Mouse (Mus musculus) CH12.LX (cell line): ENCODE results near the gene Adcy4. TPM values are rescaled to one million over a fixed set of nuclear protein-coding genes. Genes with fewer than 3 reads are reported as not detected.

Experiments
- DNase-seq: peaks from one replicate; pipeline ENCODE4 v3.0.0-alpha.2; 2013; ENCODE audit errors: extremely low read depth
- H3K27ac ChIP-seq: 2 replicates; pipeline ENCODE4 v1.5.1; 2012; ENCODE audit warnings: low read depth, mild to moderate bottlenecking, control low read depth, moderate library complexity; ENCODE audit not compliant: insufficient read depth
- H3K27me3 ChIP-seq: replicated peaks from 2 replicates; pipeline ENCODE3; 2012; ENCODE audit warnings: inconsistent platforms
- H3K36me3 ChIP-seq, 2 experiments: replicated peaks in 1 of 2; 2 replicates each; pipeline versions ENCODE3 to v1.6.1; 2012; ENCODE audit warnings: inconsistent platforms in 1 of 2, low read length in 1 of 2, mild to moderate bottlenecking in 1 of 2, mixed read lengths in 1 of 2, moderate library complexity in 1 of 2; ENCODE audit not compliant: control insufficient read depth in 1 of 2, insufficient read depth in 1 of 2
- H3K4me1 ChIP-seq, 2 experiments: 2 replicates each; pipeline ENCODE4 v1.6.1; 2012; ENCODE audit warnings: inconsistent platforms in 1 of 2, moderate library complexity in 1 of 2; ENCODE audit not compliant: insufficient read depth in 2 of 2, control insufficient read depth in 1 of 2
- H3K4me2 ChIP-seq: 2 replicates; pipeline ENCODE4 v1.6.1; 2012; ENCODE audit warnings: low read depth, mild to moderate bottlenecking, control low read depth; ENCODE audit not compliant: poor library complexity, insufficient read depth, severe bottlenecking
- H3K4me3 ChIP-seq, 3 experiments: fragments of 150-350 bp in 1 of 3; sonication (generic) in 1 of 3; replicated peaks in 1 of 3; 2 replicates each; pipeline versions ENCODE3 to v1.5.1; 2011 to 2012; ENCODE audit warnings: low read depth in 2 of 3, low read length in 2 of 3, mild to moderate bottlenecking in 2 of 3, moderate library complexity in 2 of 3, control low read depth in 1 of 3, improper control_type of control experiment in 1 of 3, inconsistent platforms in 1 of 3, mixed read lengths in 1 of 3; ENCODE audit not compliant: poor library complexity in 1 of 3
- H3K79me2 ChIP-seq: replicated peaks from 2 replicates; pipeline ENCODE4 v1.6.1; 2012; ENCODE audit warnings: mild to moderate bottlenecking, moderate library complexity; ENCODE audit not compliant: control insufficient read depth, poor library complexity, insufficient read depth, severe bottlenecking; ENCODE audit errors: extremely low read depth
- H3K9ac ChIP-seq: 2 replicates; pipeline ENCODE4 v1.6.1; 2012; ENCODE audit warnings: low read depth, mild to moderate bottlenecking, control low read depth, moderate library complexity; ENCODE audit not compliant: insufficient read depth
- H3K9me3 ChIP-seq: replicated peaks from 2 replicates; pipeline ENCODE3; 2012; ENCODE audit warnings: low read length, inconsistent platforms, mixed read lengths
- BHLHE40 ChIP-seq: IDR thresholded peaks from 2 replicates; pipeline ENCODE4 v1.6.1; 2011; ENCODE audit warnings: mild to moderate bottlenecking, low read depth, low read length, improper control_type of control experiment
- CHD2 ChIP-seq: IDR thresholded peaks from 2 replicates; pipeline ENCODE4 v1.6.1; 2011; ENCODE audit warnings: low read length, improper control_type of control experiment
- CTCF ChIP-seq, 2 experiments: IDR thresholded peaks in 1 of 2; conservative IDR thresholded peaks in 1 of 2; 2 replicates each; pipeline ENCODE4 v1.5.1; 2011 to 2012; ENCODE audit warnings: low read depth in 2 of 2, low read length in 2 of 2, improper control_type of control experiment in 1 of 2, inconsistent platforms in 1 of 2, mild to moderate bottlenecking in 1 of 2, moderate library complexity in 1 of 2
- E2F4 ChIP-seq: IDR thresholded peaks from 2 replicates; pipeline ENCODE4 v1.6.1; 2011; ENCODE audit warnings: low read depth, low read length, improper control_type of control experiment; ENCODE audit not compliant: insufficient replicate concordance
- EP300 ChIP-seq: IDR thresholded peaks from 2 replicates; pipeline ENCODE4 v1.6.1; 2011; ENCODE audit warnings: low read length, improper control_type of control experiment
- ETS1 ChIP-seq: conservative IDR thresholded peaks from 2 replicates; pipeline ENCODE4 v1.6.1; 2012; ENCODE audit warnings: low read depth, mild to moderate bottlenecking, inconsistent platforms, low read length, improper control_type of control experiment, moderate library complexity
- GABPA ChIP-seq: IDR thresholded peaks from 2 replicates; pipeline ENCODE4 v1.6.1; 2012; ENCODE audit warnings: low read depth, low read length, improper control_type of control experiment, inconsistent platforms; ENCODE audit not compliant: insufficient replicate concordance
- HCFC1 ChIP-seq: IDR thresholded peaks from 2 replicates; pipeline ENCODE4 v1.6.1; 2012; ENCODE audit warnings: low read depth, mild to moderate bottlenecking, inconsistent platforms, low read length, improper control_type of control experiment
- JUN ChIP-seq: IDR thresholded peaks from 2 replicates; pipeline ENCODE4 v1.6.1; 2011; ENCODE audit warnings: low read depth, mild to moderate bottlenecking, low read length, improper control_type of control experiment, moderate library complexity; ENCODE audit not compliant: insufficient read depth
- NELFE ChIP-seq: IDR thresholded peaks from 2 replicates; pipeline ENCODE4 v1.6.1; 2011; ENCODE audit warnings: low read depth, low read length, improper control_type of control experiment
- POLR2AphosphoS2 ChIP-seq: IDR thresholded peaks from 2 replicates; pipeline ENCODE4 v1.6.1; 2011; ENCODE audit warnings: low read depth, low read length, improper control_type of control experiment
- RCOR1 ChIP-seq: conservative IDR thresholded peaks from 2 replicates; pipeline ENCODE4 v1.6.1; 2012; ENCODE audit warnings: low read depth, mild to moderate bottlenecking, inconsistent platforms, low read length, improper control_type of control experiment
- SMC3 ChIP-seq: IDR thresholded peaks from 2 replicates; pipeline ENCODE4 v1.6.1; 2011; ENCODE audit warnings: low read depth, low read length, improper control_type of control experiment
- USF2 ChIP-seq: conservative IDR thresholded peaks from 2 replicates; pipeline ENCODE4 v1.6.1; 2011; ENCODE audit warnings: low read depth, low read length, improper control_type of control experiment
- ZC3H11A ChIP-seq: IDR thresholded peaks from 2 replicates; pipeline ENCODE4 v1.6.1; 2012; ENCODE audit warnings: low read depth, mild to moderate bottlenecking, inconsistent platforms, low read length, improper control_type of control experiment
- ZKSCAN1 ChIP-seq: IDR thresholded peaks from 2 replicates; pipeline ENCODE4 v1.6.1; 2012; ENCODE audit warnings: low read depth, inconsistent platforms, low read length, improper control_type of control experiment, borderline replicate concordance
- ZNF384 ChIP-seq: IDR thresholded peaks from 2 replicates; pipeline ENCODE4 v1.6.1; 2012; ENCODE audit warnings: low read depth, low read length, improper control_type of control experiment, inconsistent platforms
- dilution Hi-C: fragments of 300-500 bp; cut with MboI; formaldehyde crosslinking; loops from 2 replicates; pipeline ENCODE4 v1.14.3; 2020; ENCODE audit warnings: low sequenced_read_pairs; ENCODE audit not compliant: extremely low pct_unique_long_range_greater_than_20kb, extremely low pct_ligation_motif_present
- in situ Hi-C: fragments of 300-500 bp; cut with MboI; formaldehyde crosslinking; loops from 3 replicates; pipeline ENCODE4 v1.14.3; 2019; ENCODE audit warnings: low sequenced_read_pairs, low pct_ligation_motif_present, low pct_unique_long_range_greater_than_20kb, mixed read lengths
- polyA plus RNA-seq: library from polyadenylated mRNA; unstranded; fragments of >175 nt; gene quantifications from 2 replicates; pipeline ENCODE4 v1.2.1, GENCODE M21; 2012; ENCODE audit warnings: low read depth; ENCODE audit not compliant: insufficient read length
- total RNA-seq, 2 experiments: library from RNA; depleted of rRNA; stranded (reverse); fragments of 300-350 nt in 1 of 2; fragments of >200 nt in 1 of 2; gene quantifications; 2 replicates each; pipeline ENCODE4 v1.2.3; 2012 to 2014

The Adcy4 gene
- total and polyA plus RNA-seq, 3 experiments: not detected

DNA sequence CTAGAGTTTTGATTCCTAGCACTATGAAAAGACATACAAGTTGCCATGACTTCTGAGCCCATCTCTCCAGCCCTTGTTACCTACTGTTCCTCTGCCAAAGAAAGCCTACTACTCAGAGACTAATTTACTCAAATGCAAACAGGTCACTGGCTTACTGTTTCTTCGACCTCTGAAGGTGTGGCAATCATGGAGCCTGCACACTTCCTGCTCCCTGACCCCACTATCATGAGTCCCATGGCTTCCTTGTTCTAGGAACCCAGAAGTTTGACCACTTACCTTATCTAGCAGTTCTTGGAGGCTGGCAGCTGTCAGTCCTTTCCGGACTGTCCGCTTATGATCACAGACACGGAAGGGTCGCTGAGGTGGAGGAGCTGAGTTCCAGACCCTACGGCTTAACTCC lies 26.3 kb downstream of the Adcy4 start:
- no peak for DNase-seq
- Histone ChIP-seq H3K4me3 (no peak overlapping the region), H3K4me2 (no peak overlapping the region), H3K27ac (no peak overlapping the region), H3K36me3 (peaks cover 38 to 55% of the 10 kb centered on the region in 2 experiments), H3K4me1 (peaks cover 0 to 7% of the 10 kb centered on the region in 2 experiments; a peak in 1 of 4 replicates), H3K27me3 (no peaks in the 10 kb centered on the region), H3K9ac (no peak overlapping the region), H3K79me2 (no peaks in the 10 kb centered on the region), H3K9me3 (no peaks in the 10 kb centered on the region)
- TF ChIP-seq E2F4: no peak
- peak; percentile 26; the same call in 1 of the 2 replicates for TF ChIP-seq POLR2AphosphoS2
- dilution Hi-C loops: no loop called here
- in situ Hi-C loops: no loop called here

DNA sequence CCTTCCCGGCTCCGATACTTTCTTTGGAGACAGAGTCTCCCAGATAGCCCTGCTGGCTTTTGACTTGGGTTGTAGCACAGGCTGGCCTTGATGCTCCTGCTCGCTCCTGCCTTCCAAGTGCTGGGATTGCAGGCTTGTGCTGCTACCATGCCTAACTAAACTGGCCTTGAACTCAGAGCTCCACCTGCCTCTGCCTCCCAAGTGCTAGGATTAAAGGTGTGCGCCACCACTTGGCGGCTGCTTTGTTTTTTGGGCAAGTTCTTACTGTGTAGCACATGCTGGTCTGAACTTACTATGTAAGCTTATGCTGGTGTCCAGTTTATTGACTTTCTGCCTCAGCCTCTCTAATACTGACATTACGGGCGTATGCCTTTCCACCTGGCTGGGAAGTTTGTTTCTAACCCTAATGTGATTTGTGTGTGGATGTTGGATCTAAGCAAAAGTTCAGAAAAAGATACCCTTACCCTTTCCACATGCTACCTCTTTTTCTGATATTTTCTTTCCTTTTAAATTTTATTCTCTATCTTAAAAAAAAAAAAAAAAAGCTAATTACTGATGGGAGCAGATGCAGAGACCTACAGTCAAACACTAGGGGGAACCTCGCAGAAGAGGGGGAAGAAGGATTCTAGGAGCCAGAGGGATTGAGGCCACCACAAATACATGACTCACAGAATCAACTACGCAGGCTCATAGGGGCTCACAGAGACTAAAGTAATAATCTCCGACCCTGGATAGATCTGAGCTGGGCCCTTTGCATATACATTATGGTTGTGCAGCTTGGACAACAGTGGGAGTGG lies 36.6 kb downstream of the Adcy4 start:
- Histone ChIP-seq H3K9ac (no peak overlapping the region; the same call in 1 of the 2 replicates), H3K36me3 (peaks cover 39 to 66% of the 10 kb centered on the region in 2 experiments)

DNA sequence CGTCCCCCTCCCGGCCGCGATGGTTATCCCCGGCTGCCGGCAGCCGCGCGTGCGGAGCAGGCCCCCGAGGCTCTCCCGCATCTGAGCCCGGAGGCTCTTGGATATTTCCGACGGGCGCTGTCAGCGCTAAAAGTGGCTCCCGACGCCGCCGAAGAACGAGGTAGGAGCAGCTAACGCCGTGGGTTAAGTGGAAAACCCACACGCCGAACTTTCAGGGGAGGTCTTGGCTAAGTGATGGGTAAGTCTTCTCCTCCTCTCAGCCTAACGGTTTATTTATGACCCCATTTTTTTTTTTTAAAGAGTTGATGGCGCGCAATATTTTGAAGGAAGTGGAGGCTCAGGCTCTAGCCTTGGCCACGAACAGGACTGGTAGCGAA lies 38.0 kb downstream of the Adcy4 start:
- dilution Hi-C loops: no loop called here
- Histone ChIP-seq H3K9ac (peak overlapping the region; percentile 83), H3K79me2 (peaks cover 24% of the 10 kb centered on the region)
- TF ChIP-seq ZC3H11A (no peak), CHD2 (no peak), SMC3 (no peak), JUN (no peak), CTCF (conservative IDR thresholded peaks at IDR 0.05 in 1 of 2, IDR thresholded peaks at IDR 0.05 in 1 of 2; ENCODE audit: low read depth in 2 of 2, low read length in 2 of 2) (no peak), BHLHE40 (no peak), HCFC1 (no peak), GABPA (no peak), ETS1 (no peak), RCOR1 (no peak), NELFE (no peak), ZKSCAN1 (no peak), USF2 (no peak)
- TF ChIP-seq, all 38 proteins: peak for 0
- Histone ChIP-seq H3K4me1 (peaks cover 4 to 29% of the 10 kb centered on the region in 2 experiments), H3K4me2 (peak overlapping the region; percentile 78; the same call in 1 of the 2 replicates), H3K9me3 (peaks cover 13% of the 10 kb centered on the region), H3K27ac (no peak overlapping the region; the same call in 1 of the 2 replicates), H3K36me3 (peaks cover 32 to 61% of the 10 kb centered on the region in 2 experiments), H3K27me3 (no peaks in the 10 kb centered on the region), H3K4me3 (peak overlapping the region; percentile 84 to 95 (median 91))
- DNase-seq: no peak
- in situ Hi-C loops: no loop called here

More for the DNA sequence above, 36.6 kb downstream of the Adcy4 start:
- Histone ChIP-seq H3K4me1 (peaks cover 4 to 21% of the 10 kb centered on the region in 2 experiments), H3K9me3 (peaks cover 13% of the 10 kb centered on the region), H3K79me2 (peaks cover 24% of the 10 kb centered on the region), H3K27me3 (no peaks in the 10 kb centered on the region), H3K4me2 (peak overlapping the region; percentile 78; the same call in 1 of the 2 replicates), H3K27ac (no peak overlapping the region), H3K4me3 (peak overlapping the region in 2 of 3 experiments; percentile 91 to 95)
- in situ Hi-C loops (no loop called here), dilution Hi-C loops (no loop called here)
- TF ChIP-seq ZNF384 (peak; percentile 50), EP300 (no peak), HCFC1 (no peak)
- no peak for DNase-seq
